Mouse (Mus musculus): ENCODE data around the gene Eml4. TPM values are rescaled to one million over a fixed set of nuclear protein-coding genes. Genes with fewer than 3 reads are reported as not detected.

Gene Eml4
- total and polyA plus RNA-seq, 3 experiments = 25.6 to 42.4 TPM; not detected in 1

Other genes with a start within 250 kb of the Eml4 start
- gene Pkdcc, start 135.6 kb upstream of the Eml4 start, total RNA-seq (2012; rRNA removed) = not detected in 2 replicates
- gene Pkdcc, start 135.6 kb upstream of the Eml4 start, polyA plus RNA-seq (2012; ENCODE audit: insufficient read depth in 1 of 2, insufficient read length in 2 of 2, low read depth in 1 of 2, low replicate concordance in 2 of 2, missing spikeins in 1 of 2) = not detected
- gene Cox7a2l, start 166.4 kb downstream of the Eml4 start, total RNA-seq (2012; rRNA removed) = 203 and 206 TPM in 2 replicates
- 100 to 1,000 TPM in 1 of 2 experiments, not detected in 1; 206 TPM for gene Cox7a2l, start 166.4 kb downstream of the Eml4 start, polyA plus RNA-seq (2012; ENCODE audit: insufficient read depth in 1 of 2, insufficient read length in 2 of 2, low read depth in 1 of 2, low replicate concordance in 2 of 2, missing spikeins in 1 of 2)